Mouse (Mus musculus): ENCODE data around the gene Mmadhc. TPM values are rescaled to one million over a fixed set of nuclear protein-coding genes. Genes with fewer than 3 reads are reported as not detected.

The Mmadhc gene
- polyA plus RNA-seq, 1 experiment from 2014 or later = 148 TPM

- Histone ChIP-seq H3K27me3 (no peaks in the 10 kb centered on the region), H3K4me3 (no peak overlapping the region), H3K36me3 (no peaks in the 10 kb centered on the region), H3K4me1 (no peaks in the 10 kb centered on the region), H3K27ac (no peak overlapping the region), H3K9ac (no peak overlapping the region), H3K4me2 (replicated peaks) (no peak overlapping the region), H3K9me3 (replicated peaks) (no peaks in the 10 kb centered on the region)
- 83% methylated on average over 3 of the region's 3 CpGs for WGBS
- no peak for ATAC-seq (ENCODE audit: low FRiP score)
Observed at GRCm38 (mm10) chr2:50248551-50248950, 48.0 kb downstream of the Mmadhc start.

- H3K9me3 ChIP-seq (replicated peaks) = no peaks in the 10 kb centered on the region
- H3K27me3 ChIP-seq = no peaks in the 10 kb centered on the region
- no peaks in the 10 kb centered on the region for H3K4me1 ChIP-seq
- no peak overlapping the region for H3K4me2 ChIP-seq (replicated peaks)
- ATAC-seq (ENCODE audit: low FRiP score) = no peak
- H3K9ac ChIP-seq = no peak overlapping the region
- no peaks in the 10 kb centered on the region for H3K36me3 ChIP-seq
- 75% methylated on average over 8 of the region's 8 CpGs for WGBS
- H3K4me3 ChIP-seq = no peak overlapping the region
- H3K27ac ChIP-seq = no peak overlapping the region
Observed at GRCm38 (mm10) chr2:50233491-50233890, 63.1 kb downstream of the Mmadhc start.

Other genes starting within 250 kb of the Mmadhc start
- 6.3 and 7.2 TPM in 2 replicates for gene Lypd6, start 230.4 kb downstream of the Mmadhc start, polyA plus RNA-seq (2016; fragmentation: Nextera tagmentation; extraction: Ambion mirVana)